Mouse (Mus musculus): ENCODE results near the gene Lpp.

GRCm38 (mm10) chr16:24535221-24535620 is 141.9 kb downstream of the Lpp start:
- TF ChIP-seq CTCF (IDR thresholded peaks at IDR 0.05; ENCODE audit: low read depth) (no peak), EP300 (IDR thresholded peaks at IDR 0.05; ENCODE audit: low read depth) (no peak)

Data from liver, postnatal 0 days (tissue).